Mouse (Mus musculus) limb, embryonic 13.5 days (tissue): ENCODE results near the gene Tmem200c. TPM values are rescaled to one million over a fixed set of nuclear protein-coding genes. Genes with fewer than 3 reads are reported as not detected.

Experiments used
- polyA plus RNA-seq: library from polyadenylated mRNA; unstranded; fragments of >200 nt; fragmentation: Nextera tagmentation; extraction: Ambion mirVana; gene quantifications from 2 replicates; pipeline ENCODE4 v1.2.1, GENCODE M21; 2015

Tmem200c gene
- polyA plus RNA-seq, 1 experiment from 2014 or later, result 0.97 TPM

Other genes starting within 250 kb of the Tmem200c start
- 143 and 154 TPM in 2 replicates for gene Epb41l3, start 249.1 kb downstream of the Tmem200c start, polyA plus RNA-seq